Mouse (Mus musculus) spleen, postnatal 36 days (tissue): ENCODE data around the gene Utp4.
A peak's percentile ranks its signal among the peaks of the same experiment; 100 is the strongest.
"Not testable (repeated sequence)": the region's sequence is repeated elsewhere in the genome, so short reads cannot be mapped to it uniquely, and the experiment has no call there.

Source experiments
- DNase-seq, 2 experiments: peaks; one replicate each; pipeline ENCODE4 v3.0.0; 2022; ENCODE audit warnings: low spot score in 2 of 2, mixed read lengths in 1 of 2

The Utp4 gene

GRCm38 (mm10) chr8:106893481-106894156, at the start of gene Utp4:
Gene Utp4 (plus strand): TSS chr8:106893636.
- peak; percentile 86 for DNase-seq

GRCm38 (mm10) chr8:106850034-106850433, 43.4 kb upstream of the Utp4 start:
- no peak for DNase-seq

- no peak for DNase-seq
These were observed 38.7 kb upstream of the Utp4 start for GRCm38 (mm10) chr8:106854534-106855241.

- no peak for DNase-seq
These were observed 38.2 kb upstream of the Utp4 start for GRCm38 (mm10) chr8:106855242-106855562.

- DNase-seq: no peak
These were observed 30.6 kb upstream of the Utp4 start for GRCm38 (mm10) chr8:106862845-106863244.

GRCm38 (mm10) chr8:106865354-106865753, 28.1 kb upstream of the Utp4 start:
- no peak for DNase-seq

GRCm38 (mm10) chr8:106870051-106870450, 23.4 kb upstream of the Utp4 start, which contains the start of gene Has3:
Gene Has3 (plus strand): TSS chr8:106870242.
- DNase-seq: no peak

GRCm38 (mm10) chr8:106870537-106871327, 22.7 kb upstream of the Utp4 start:
- DNase-seq: no peak

- DNase-seq: no peak
These were observed 22.0 kb upstream of the Utp4 start for GRCm38 (mm10) chr8:106871328-106871926.

GRCm38 (mm10) chr8:106871931-106872371, 21.5 kb upstream of the Utp4 start:
- no peak for DNase-seq

- no peak for DNase-seq
These were observed 20.9 kb upstream of the Utp4 start for GRCm38 (mm10) chr8:106872454-106873034.

- DNase-seq: no peak
These were observed 13.2 kb upstream of the Utp4 start for GRCm38 (mm10) chr8:106880121-106880707.

GRCm38 (mm10) chr8:106884094-106884493, 9.3 kb upstream of the Utp4 start:
- not testable (repeated sequence) for DNase-seq

GRCm38 (mm10) chr8:106884826-106885400, 8.5 kb upstream of the Utp4 start:
- DNase-seq: not testable (repeated sequence)

- DNase-seq: peak; percentile 69 to 71
These were observed 5.9 kb upstream of the Utp4 start for GRCm38 (mm10) chr8:106887336-106888189.

GRCm38 (mm10) chr8:106888803-106889202, 4.6 kb upstream of the Utp4 start:
- no peak for DNase-seq

GRCm38 (mm10) chr8:106892210-106892805, 1.1 kb upstream of the Utp4 start:
- peak; percentile 19 to 39 for DNase-seq

- DNase-seq: no peak
These were observed 507 bp upstream of the Utp4 start for GRCm38 (mm10) chr8:106892806-106893451.

- DNase-seq: no peak
These were observed 6.0 kb downstream of the Utp4 start for GRCm38 (mm10) chr8:106899473-106899872.
